ENCODE assay signal across 18 mouse cellular contexts in genomic region chr9:52013900-52014455, GRCm38 (mm10). TPM values are rescaled to one million over a fixed set of nuclear protein-coding genes. Genes with fewer than 3 reads are reported as not detected.
DNase-seq lines count a peak whose midpoint lies in the region; ATAC-seq and TF ChIP-seq lines count a peak whose summit lies in the region.
"Had no signal": no experiment of that assay in that cellular context is flagged by ENCODE, and none has a peak within 500 bp of the region (broad histone marks: within the 10 kb centered on the region; RNA-seq: fewer than 3 reads in every experiment).

No protein-coding gene starts in this region.

- 75% methylated on average over 5 of the region's 5 CpGs for WGBS in intestine, embryonic 16.5 days
- WGBS in intestine, embryonic 15.5 days = 73% methylated on average over 5 of the region's 5 CpGs
- WGBS in heart, postnatal 0 days = 55% methylated on average over 5 of the region's 5 CpGs
- 66% methylated on average over 5 of the region's 5 CpGs for WGBS in midbrain, postnatal 0 days

- no peak overlapping the region for H3K4me3 ChIP-seq in intestine, embryonic 16.5 days (ENCODE audit: low read length)
- no peak overlapping the region for H3K4me3 ChIP-seq in intestine, embryonic 15.5 days (replicated peaks)
- no peak overlapping the region for H3K4me3 ChIP-seq in heart, postnatal 0 days (ENCODE audit: low read depth, low read length)
- H3K4me3 ChIP-seq in midbrain, postnatal 0 days (ENCODE audit: low read depth, low read length) = no peak overlapping the region
- H3K4me3 ChIP-seq: hindbrain, embryonic 12.5 days; neural tube, embryonic 12.5 days had no signal

- no peak for TF ChIP-seq EP300 in heart, postnatal 0 days (IDR thresholded peaks at IDR 0.05; ENCODE audit: low read depth)

- TF ChIP-seq CTCF in heart, postnatal 0 days (IDR thresholded peaks at IDR 0.05; ENCODE audit: low read depth) = no peak
- no peak for TF ChIP-seq CTCF in midbrain, postnatal 0 days (IDR thresholded peaks at IDR 0.05)

- no peak overlapping the region for H3K9ac ChIP-seq in intestine, embryonic 16.5 days (ENCODE audit: low read depth, low read length)
- H3K9ac ChIP-seq in intestine, embryonic 15.5 days = no peak overlapping the region
- H3K9ac ChIP-seq in heart, postnatal 0 days (replicated peaks; ENCODE audit: low read depth, low read length) = no peak overlapping the region
- no peak overlapping the region for H3K9ac ChIP-seq in midbrain, postnatal 0 days (replicated peaks; ENCODE audit: low read length, poor library complexity, severe bottlenecking)
- H3K9ac ChIP-seq: hindbrain, embryonic 12.5 days; liver, embryonic 14.5 days; neural tube, embryonic 12.5 days had no signal

- H3K9me3 ChIP-seq in intestine, embryonic 16.5 days (ENCODE audit: control insufficient read depth, low read length) = no peaks in the 10 kb centered on the region
- H3K9me3 ChIP-seq in intestine, embryonic 15.5 days = no peaks in the 10 kb centered on the region
- H3K9me3 ChIP-seq in heart, postnatal 0 days (replicated peaks; ENCODE audit: control insufficient read depth, low read length) = no peaks in the 10 kb centered on the region
- H3K9me3 ChIP-seq in midbrain, postnatal 0 days (ENCODE audit: low read length) = no peaks in the 10 kb centered on the region
- H3K9me3 ChIP-seq: hindbrain, embryonic 12.5 days; neural tube, embryonic 12.5 days had no signal

- no peaks in the 10 kb centered on the region for H3K4me1 ChIP-seq in intestine, embryonic 16.5 days (ENCODE audit: control insufficient read depth, insufficient read depth, low read length)
- H3K4me1 ChIP-seq in intestine, embryonic 15.5 days (replicated peaks) = no peaks in the 10 kb centered on the region
- no peaks in the 10 kb centered on the region for H3K4me1 ChIP-seq in heart, postnatal 0 days (ENCODE audit: control insufficient read depth, insufficient read depth)
- H3K4me1 ChIP-seq in midbrain, postnatal 0 days (ENCODE audit: insufficient read depth, low read length) = no peaks in the 10 kb centered on the region
- H3K4me1 ChIP-seq: hindbrain, embryonic 12.5 days; neural tube, embryonic 12.5 days had no signal

- no peaks in the 10 kb centered on the region for H3K36me3 ChIP-seq in intestine, embryonic 16.5 days (ENCODE audit: control insufficient read depth, insufficient read depth, low read length)
- no peaks in the 10 kb centered on the region for H3K36me3 ChIP-seq in intestine, embryonic 15.5 days
- no peaks in the 10 kb centered on the region for H3K36me3 ChIP-seq in heart, postnatal 0 days (replicated peaks; ENCODE audit: control insufficient read depth, insufficient read depth, low read length)
- no peaks in the 10 kb centered on the region for H3K36me3 ChIP-seq in midbrain, postnatal 0 days (ENCODE audit: insufficient read depth, low read length)
- H3K36me3 ChIP-seq: hindbrain, embryonic 12.5 days; neural tube, embryonic 12.5 days had no signal

- no peak overlapping the region for H3K27ac ChIP-seq in intestine, embryonic 16.5 days (ENCODE audit: low read length)
- no peak overlapping the region for H3K27ac ChIP-seq in intestine, embryonic 15.5 days
- 0 out of 2 replicates have a peak overlapping the region, but pooled peaks have one; percentile 11 for H3K27ac ChIP-seq in heart, postnatal 0 days (ENCODE audit: low read depth)
- no peak overlapping the region for H3K27ac ChIP-seq in midbrain, postnatal 0 days (ENCODE audit: low read depth, low read length)
- H3K27ac ChIP-seq: hindbrain, embryonic 12.5 days; liver, embryonic 14.5 days; neural tube, embryonic 12.5 days had no signal

- peaks cover 7% of the 10 kb centered on the region for H3K27me3 ChIP-seq in intestine, embryonic 16.5 days (replicated peaks; ENCODE audit: control insufficient read depth, insufficient read depth, low read length)
- H3K27me3 ChIP-seq in intestine, embryonic 15.5 days (replicated peaks) = peaks cover 2% of the 10 kb centered on the region; the same call in 1 of the 2 replicates
- no peaks in the 10 kb centered on the region for H3K27me3 ChIP-seq in heart, postnatal 0 days (ENCODE audit: control insufficient read depth, insufficient read depth, low read length)
- H3K27me3 ChIP-seq in midbrain, postnatal 0 days (ENCODE audit: insufficient read depth, low read length) = no peaks in the 10 kb centered on the region
- H3K27me3 ChIP-seq: hindbrain, embryonic 12.5 days; neural tube, embryonic 12.5 days had no signal

- DNase-seq in adrenal gland, adult 8-10 months = peak; percentile 52
- peak; percentile 14 for DNase-seq in heart, postnatal 0 days (ENCODE audit: low spot score)
- DNase-seq in kidney, postnatal 10 days = peak; percentile 55
- DNase-seq in midbrain, postnatal 0 days (ENCODE audit: low spot score) = no peak
- no peak for DNase-seq in urinary bladder, postnatal 36 days (ENCODE audit: low spot score in 2 of 2)
- no peak for DNase-seq in spleen, postnatal 36 days (ENCODE audit: low spot score in 2 of 2)
- DNase-seq: cerebellum, adult 18-20 months; embryo, embryonic 11 days; gastrocnemius, postnatal 10 days; right cerebral cortex, adult 18-20 months; thymus, postnatal 14 days had no signal

- ATAC-seq in intestine, embryonic 16.5 days = 0 out of 2 replicates have a peak, but pooled peaks have one; percentile 42
- no peak for ATAC-seq in intestine, embryonic 15.5 days
- peak; percentile 51; the same call in 1 of the 2 replicates for ATAC-seq in heart, postnatal 0 days (ENCODE audit: insufficient read depth, low read depth)
- ATAC-seq in midbrain, postnatal 0 days (ENCODE audit: low FRiP score) = no peak
- ATAC-seq: CD4-positive, CD25-positive, alpha-beta regulatory T cell, adult 4 months had no signal

- no peak overlapping the region for H3K4me2 ChIP-seq in intestine, embryonic 16.5 days (ENCODE audit: low read depth, low read length)
- H3K4me2 ChIP-seq in intestine, embryonic 15.5 days (replicated peaks) = no peak overlapping the region
- H3K4me2 ChIP-seq in heart, postnatal 0 days (ENCODE audit: low read depth, low read length) = no peak overlapping the region
- H3K4me2 ChIP-seq in midbrain, postnatal 0 days (ENCODE audit: low read depth, low read length, poor library complexity, severe bottlenecking) = no peak overlapping the region
- H3K4me2 ChIP-seq: hindbrain, embryonic 12.5 days; midbrain, embryonic 11.5 days; neural tube, embryonic 12.5 days had no signal

RNA-seq across cellular contexts. Expression of gene Rdx, which starts 33.0 kb away (rescaled TPM):
- polyA plus RNA-seq in intestine, embryonic 16.5 days (2015; fragmentation: Nextera tagmentation; extraction: Ambion mirVana) = 43.4 and 52.8 TPM in 2 replicates
- polyA plus RNA-seq in intestine, embryonic 15.5 days (2015; fragmentation: Nextera tagmentation; extraction: Ambion mirVana) = 62.9 and 75.2 TPM in 2 replicates
- 100 to 1,000 TPM; 112 to 126 (median 123) TPM for total RNA-seq in adrenal gland, adult 8-10 months (2022)
- 105 and 118 TPM in 2 replicates for total RNA-seq in heart, postnatal 0 days (2014; rRNA removed; ENCODE audit: low replicate concordance)
- polyA plus RNA-seq in heart, postnatal 0 days (2015; fragmentation: Nextera tagmentation; extraction: Ambion mirVana) = 102 and 103 TPM in 2 replicates
- 53.3 and 58.1 TPM in 2 replicates for total RNA-seq in midbrain, postnatal 0 days (2014; rRNA removed)
- 71.7 and 85.7 TPM in 2 replicates for polyA plus RNA-seq in midbrain, postnatal 0 days (2015; fragmentation: Nextera tagmentation; extraction: Ambion mirVana)

RNA-seq across cellular contexts. Expression of gene Fdx1, which starts 50.6 kb away (rescaled TPM):
- 81.3 and 85.7 TPM in 2 replicates for polyA plus RNA-seq in intestine, embryonic 16.5 days (2015; fragmentation: Nextera tagmentation; extraction: Ambion mirVana)
- 78.0 and 89.6 TPM in 2 replicates for polyA plus RNA-seq in intestine, embryonic 15.5 days (2015; fragmentation: Nextera tagmentation; extraction: Ambion mirVana)
- total RNA-seq in adrenal gland, adult 8-10 months (2022) = 1,000 to 10,000 TPM; 1,389 to 2,039 (median 1,779) TPM
- 56.1 and 89.3 TPM in 2 replicates for total RNA-seq in heart, postnatal 0 days (2014; rRNA removed; ENCODE audit: low replicate concordance)
- polyA plus RNA-seq in heart, postnatal 0 days (2015; fragmentation: Nextera tagmentation; extraction: Ambion mirVana) = 183 and 200 TPM in 2 replicates
- total RNA-seq in midbrain, postnatal 0 days (2014; rRNA removed) = 18.0 and 22.6 TPM in 2 replicates
- polyA plus RNA-seq in midbrain, postnatal 0 days (2015; fragmentation: Nextera tagmentation; extraction: Ambion mirVana) = 39.1 and 41.7 TPM in 2 replicates

Comparison
In these comparisons a context has a peak if more than half of its experiments do, and no peak if none do; other contexts are left out.
1. ATAC-seq: peak in intestine, embryonic 16.5 days (single experiment) and heart, postnatal 0 days (single experiment); none in intestine, embryonic 15.5 days (single experiment) and midbrain, postnatal 0 days (single experiment).
2. DNase-seq: peak in adrenal gland, adult 8-10 months (single experiment), heart, postnatal 0 days (single experiment) and kidney, postnatal 10 days (single experiment); none in midbrain, postnatal 0 days (single experiment), urinary bladder, postnatal 36 days (0 of 2) and spleen, postnatal 36 days (0 of 2).